Mouse (Mus musculus) T-helper 1 cell (primary cell): ENCODE data around the gene Fam210b.
"Not testable (repeated sequence)": the region's sequence is repeated elsewhere in the genome, so short reads cannot be mapped to it uniquely, and the experiment has no call there.

Experiments
- in situ Hi-C: fragments of 300-600 bp; cut with MboI, MseI; formaldehyde crosslinking; loops from one replicate; pipeline ENCODE4 v1.15.1; 2025; ENCODE audit warnings: high pct_unique_total_duplicates

The Fam210b gene

GRCm38 (mm10) chr2:172345258-172345738 is at the start of gene Fam210b:
Gene Fam210b, plus strand, starts transcription at chr2:172345565.
- in situ Hi-C loops = loop anchor here (10.0 kb wide), 1 partner anchor 1840 kb away; no protein-coding TSS in a partner anchor

GRCm38 (mm10) chr2:172298083-172298482 is 47.3 kb upstream of the Fam210b start:
- in situ Hi-C loops = no loop called here

GRCm38 (mm10) chr2:172298542-172298941 is 46.8 kb upstream of the Fam210b start:
- in situ Hi-C loops = no loop called here

GRCm38 (mm10) chr2:172299126-172299921 is 46.0 kb upstream of the Fam210b start:
- in situ Hi-C loops = no loop called here

- in situ Hi-C loops = no loop called here
These were observed 43.0 kb upstream of the Fam210b start for GRCm38 (mm10) chr2:172302396-172302795.

- in situ Hi-C loops = no loop called here
These were observed 41.2 kb upstream of the Fam210b start for GRCm38 (mm10) chr2:172304118-172304708.

- in situ Hi-C loops = not testable (repeated sequence)
These were observed 39.8 kb upstream of the Fam210b start for GRCm38 (mm10) chr2:172305546-172305945.

- in situ Hi-C loops = no loop called here
These were observed 38.8 kb upstream of the Fam210b start for GRCm38 (mm10) chr2:172306544-172306943.

- in situ Hi-C loops = no loop called here
These were observed 33.6 kb upstream of the Fam210b start for GRCm38 (mm10) chr2:172311731-172312130.

GRCm38 (mm10) chr2:172320878-172321277 is 24.5 kb upstream of the Fam210b start:
- in situ Hi-C loops = loop anchor here (5.0 kb wide), 1 partner anchor 94 kb away; no protein-coding TSS in a partner anchor

- in situ Hi-C loops = no loop called here
These were observed 17.1 kb upstream of the Fam210b start for GRCm38 (mm10) chr2:172328248-172328647.

- in situ Hi-C loops = no loop called here
These were observed 16.2 kb upstream of the Fam210b start for GRCm38 (mm10) chr2:172329179-172329578.

- in situ Hi-C loops = no loop called here
These were observed 7.0 kb upstream of the Fam210b start for GRCm38 (mm10) chr2:172338206-172338942.

- in situ Hi-C loops = loop anchor here (10.0 kb wide), 1 partner anchor 1836 kb away; no protein-coding TSS in a partner anchor
These were observed 4.4 kb upstream of the Fam210b start for GRCm38 (mm10) chr2:172340936-172341335.

GRCm38 (mm10) chr2:172341606-172342005 is 3.8 kb upstream of the Fam210b start:
- in situ Hi-C loops = loop anchor here (10.0 kb wide), 1 partner anchor 1837 kb away; no protein-coding TSS in a partner anchor

- in situ Hi-C loops = loop anchor here (10.0 kb wide), 1 partner anchor 1839 kb away; no protein-coding TSS in a partner anchor
These were observed 1.6 kb upstream of the Fam210b start for GRCm38 (mm10) chr2:172343751-172344150.

- in situ Hi-C loops = loop anchor here (10.0 kb wide), 1 partner anchor 1840 kb away; no protein-coding TSS in a partner anchor
These were observed 696 bp upstream of the Fam210b start for GRCm38 (mm10) chr2:172344669-172345068.

- in situ Hi-C loops = loop anchor here (10.0 kb wide), 1 partner anchor 1841 kb away; no protein-coding TSS in a partner anchor
These were observed 917 bp downstream of the Fam210b start for GRCm38 (mm10) chr2:172346034-172346929.

GRCm38 (mm10) chr2:172346933-172347611 is 1.7 kb downstream of the Fam210b start:
- in situ Hi-C loops = loop anchor here (10.0 kb wide), 1 partner anchor 1842 kb away; no protein-coding TSS in a partner anchor
